Mouse (Mus musculus) neural tube, embryonic 13.5 days (tissue): ENCODE data around the gene Gm4450. TPM values are rescaled to one million over a fixed set of nuclear protein-coding genes. Genes with fewer than 3 reads are reported as not detected.
"Not testable (repeated sequence)": the region's sequence is repeated elsewhere in the genome, so short reads cannot be mapped to it uniquely, and the experiment has no call there.

ENCODE experiments used
- ATAC-seq: fragments of 200-750 bp; cut with Nextera tagmentation; 2 replicates; pipeline ENCODE4 v1.8.0; 2017; ENCODE audit warnings: low read depth, mild to moderate bottlenecking, moderate TSS enrichment, moderate library complexity
- H3K27ac ChIP-seq: fragments of 300-500 bp; sonication (generic); replicated peaks from 2 replicates; pipeline ENCODE4 v1.5.1; 2015; ENCODE audit warnings: moderate library complexity, mild to moderate bottlenecking, inconsistent platforms
- H3K27me3 ChIP-seq: fragments of 300-500 bp; sonication (generic); 2 replicates; pipeline ENCODE4 v1.6.1; 2015; ENCODE audit warnings: mild to moderate bottlenecking, inconsistent platforms
- H3K36me3 ChIP-seq: fragments of 300-500 bp; sonication (generic); 2 replicates; pipeline ENCODE4 v1.6.1; 2015; ENCODE audit warnings: mild to moderate bottlenecking, inconsistent platforms
- H3K4me1 ChIP-seq: fragments of 300-500 bp; sonication (generic); replicated peaks from 2 replicates; pipeline ENCODE4 v1.6.1; 2015; ENCODE audit warnings: inconsistent platforms
- H3K4me2 ChIP-seq: fragments of 300-500 bp; sonication (generic); 2 replicates; pipeline ENCODE4 v1.6.1; 2015; ENCODE audit warnings: inconsistent platforms, mild to moderate bottlenecking, moderate library complexity
- H3K4me3 ChIP-seq: fragments of 300-500 bp; sonication (generic); 2 replicates; pipeline ENCODE4 v1.5.1; 2015; ENCODE audit warnings: mild to moderate bottlenecking, inconsistent platforms
- H3K9ac ChIP-seq: fragments of 300-500 bp; sonication (generic); 2 replicates; pipeline ENCODE4 v1.6.1; 2015; ENCODE audit warnings: moderate library complexity, mild to moderate bottlenecking, inconsistent platforms
- H3K9me3 ChIP-seq: fragments of 300-500 bp; sonication (generic); 2 replicates; pipeline ENCODE4 v1.6.1; 2016; ENCODE audit warnings: inconsistent platforms
- WGBS: fragments of 180-500 bp; shearing (Covaris S2); methylation state at CpG from one replicate; pipeline ENCODE4 v1.1.7; 2015; 5-methylcytosine and 5-hydroxymethylcytosine counted together
- polyA plus RNA-seq: library from polyadenylated mRNA; unstranded; fragments of >200 nt; fragmentation: Nextera tagmentation; extraction: Ambion mirVana; gene quantifications from 2 replicates; pipeline ENCODE4 v1.2.1, GENCODE M21; 2015

The Gm4450 gene
- polyA plus RNA-seq, 1 experiment from 2014 or later: not detected

DNA sequence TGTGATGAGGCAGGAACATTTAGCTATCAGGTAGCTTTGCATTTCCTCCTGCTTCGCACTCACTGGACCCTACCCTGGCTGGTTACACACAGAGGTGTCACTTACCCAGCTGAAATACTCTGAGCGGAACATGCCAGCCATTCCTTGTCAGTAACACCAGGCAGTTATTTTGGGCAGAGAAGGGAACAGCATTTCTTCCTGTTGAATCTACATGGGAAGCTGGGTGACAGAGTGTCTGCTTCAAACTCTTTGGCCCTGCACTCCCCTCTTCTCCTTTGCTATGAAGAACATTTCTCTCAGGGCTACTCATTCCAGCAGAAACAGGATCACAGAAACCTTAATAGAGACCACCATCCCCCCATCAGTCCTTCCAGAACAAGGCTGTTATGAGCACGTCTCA is 42.6 kb downstream of the Gm4450 start:
- 87% methylated on average over 3 of the region's 3 CpGs for WGBS
- no peak overlapping the region for H3K27ac ChIP-seq
- H3K36me3 ChIP-seq: no peaks in the 10 kb centered on the region
- ATAC-seq: no peak
- H3K9ac ChIP-seq: no peak overlapping the region
- H3K4me3 ChIP-seq: no peak overlapping the region
- no peaks in the 10 kb centered on the region for H3K9me3 ChIP-seq
- H3K27me3 ChIP-seq: no peaks in the 10 kb centered on the region
- no peak overlapping the region for H3K4me2 ChIP-seq
- H3K4me1 ChIP-seq: peaks cover 18% of the 10 kb centered on the region

DNA sequence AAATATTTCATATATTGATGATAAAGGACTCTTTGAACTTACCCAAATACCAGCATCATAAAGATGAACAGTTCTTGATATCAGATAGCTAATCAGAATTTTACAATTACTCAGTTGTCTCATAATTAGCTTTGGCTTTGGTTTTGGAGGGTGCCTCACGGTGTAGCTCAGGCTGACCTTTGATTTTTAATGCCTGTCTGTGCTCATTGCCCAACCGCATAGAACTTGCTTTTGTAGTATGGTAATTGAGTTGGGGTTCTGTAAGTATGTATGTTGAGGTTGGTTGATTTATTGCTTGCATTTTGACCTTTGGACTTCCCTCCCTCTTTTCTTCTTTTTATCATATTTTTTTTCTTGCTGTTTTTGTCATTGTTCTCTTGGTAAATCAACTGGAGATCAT is 43.2 kb downstream of the Gm4450 start:
- Histone ChIP-seq H3K27ac (no peak overlapping the region), H3K4me3 (no peak overlapping the region), H3K9me3 (no peaks in the 10 kb centered on the region), H3K27me3 (no peaks in the 10 kb centered on the region), H3K4me1 (peaks cover 18% of the 10 kb centered on the region), H3K36me3 (no peaks in the 10 kb centered on the region), H3K4me2 (no peak overlapping the region), H3K9ac (no peak overlapping the region)
- ATAC-seq: no peak
- 46% methylated on average over 2 of the region's 2 CpGs for WGBS

DNA sequence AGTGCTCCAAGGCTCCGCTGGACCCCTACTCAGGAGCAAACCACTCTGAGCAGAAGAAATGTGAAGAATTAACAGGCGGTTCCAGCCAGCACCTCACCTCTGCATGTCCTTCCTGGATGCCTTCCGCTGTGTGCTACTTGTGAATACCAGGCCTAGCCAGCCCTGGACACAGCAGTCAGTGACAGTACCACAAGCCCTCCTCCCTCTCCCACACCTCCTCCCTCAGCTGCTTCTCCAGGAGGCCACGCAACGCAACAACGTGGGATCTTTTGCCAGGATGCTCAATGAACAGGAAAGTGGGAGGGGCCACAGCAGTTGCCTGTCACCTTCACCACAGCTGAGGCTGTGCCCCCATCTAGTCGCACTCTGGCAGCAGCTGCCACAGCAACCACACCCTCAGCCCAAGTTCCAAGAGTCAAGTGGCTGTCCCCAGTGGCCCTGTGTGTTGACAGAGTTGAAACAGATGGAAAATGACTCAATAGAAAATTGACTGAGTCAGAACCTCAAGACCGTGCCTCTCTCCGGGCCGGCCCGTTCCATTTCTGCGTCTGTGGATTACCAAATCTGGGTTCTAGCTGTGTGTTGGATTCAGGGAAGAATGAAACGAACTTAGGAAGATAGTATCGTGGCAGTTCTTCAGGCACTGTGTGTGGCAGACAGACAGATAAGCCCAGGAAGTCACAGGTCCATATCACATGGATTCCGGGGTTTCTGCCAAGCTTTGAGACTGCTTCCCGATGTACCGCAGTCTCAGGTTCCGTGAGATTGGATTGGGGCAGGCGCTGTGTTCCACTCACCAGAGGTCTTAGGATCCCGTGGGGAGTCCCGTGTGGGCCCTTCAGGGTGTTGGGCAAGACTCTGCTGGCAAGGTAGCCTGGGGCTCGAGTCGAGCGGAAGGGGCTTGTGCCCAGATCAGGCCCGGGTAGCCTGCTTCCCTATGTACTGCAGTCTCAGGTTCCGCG is 46.0 kb downstream of the Gm4450 start:
- H3K27ac ChIP-seq, H3K4me1 ChIP-seq, H3K9me3 ChIP-seq, ATAC-seq, H3K27me3 ChIP-seq, H3K4me3 ChIP-seq, H3K4me2 ChIP-seq, H3K9ac ChIP-seq, H3K36me3 ChIP-seq: not testable (repeated sequence)
- WGBS: 86% methylated on average over 16 of the region's 27 CpGs

DNA sequence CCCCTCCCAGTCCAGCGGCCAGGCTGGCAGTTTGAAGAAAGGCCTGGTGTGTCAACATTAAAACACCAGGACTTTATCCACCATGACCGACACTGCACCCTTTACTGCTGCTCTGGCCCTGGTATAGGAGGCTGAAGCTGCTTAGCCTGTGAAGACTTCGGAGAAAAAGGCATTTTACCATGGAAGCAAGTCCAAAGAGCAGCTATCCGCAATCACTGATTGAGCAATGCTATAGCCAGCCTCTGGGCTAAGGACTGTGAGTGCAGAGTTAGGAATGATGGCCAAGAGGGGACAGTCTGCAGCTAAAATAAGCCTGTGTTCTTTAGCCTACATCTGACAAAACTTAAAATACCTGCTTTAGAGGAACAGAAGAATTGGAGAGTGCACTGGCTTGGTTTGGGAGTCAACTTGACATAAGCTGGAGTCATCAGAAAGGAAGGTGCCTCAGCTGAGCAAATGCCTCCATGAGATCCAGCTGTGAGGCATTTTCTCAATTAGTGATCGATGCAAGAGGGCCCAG is 49.6 kb downstream of the Gm4450 start:
- ATAC-seq, H3K9me3 ChIP-seq, H3K36me3 ChIP-seq, H3K27ac ChIP-seq, H3K4me1 ChIP-seq, H3K4me3 ChIP-seq, H3K9ac ChIP-seq, H3K4me2 ChIP-seq, H3K27me3 ChIP-seq: not testable (repeated sequence)
- 62% methylated on average over 5 of the region's 5 CpGs for WGBS

DNA sequence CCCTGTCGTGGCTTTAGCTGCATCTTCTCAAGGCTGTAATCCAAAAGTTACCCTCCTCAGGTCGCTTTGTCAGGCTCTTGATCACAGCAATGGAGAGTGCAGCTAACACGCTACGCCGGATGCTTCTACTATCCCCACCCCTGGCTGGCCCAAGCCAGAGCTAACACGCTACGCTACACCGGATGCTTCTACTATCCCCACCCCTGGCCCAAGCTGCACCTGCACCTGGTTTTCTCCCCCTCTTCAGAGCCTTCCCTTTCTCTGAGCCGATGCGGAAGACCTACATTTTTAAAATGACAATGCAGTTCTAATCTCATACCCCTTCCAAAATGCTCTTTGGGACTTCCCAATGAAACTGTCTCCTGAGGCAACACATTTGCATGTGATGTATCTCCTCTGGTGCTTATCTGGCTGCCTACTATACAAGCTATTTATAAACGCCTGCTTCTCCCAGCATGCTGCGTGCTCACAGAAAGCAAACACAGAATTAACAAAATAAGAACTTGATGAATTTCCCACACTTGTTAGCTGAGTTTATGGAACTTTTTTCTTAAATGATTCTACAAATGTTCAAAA is 50.3 kb downstream of the Gm4450 start:
- 62% methylated on average over 12 of the region's 12 CpGs for WGBS
- ATAC-seq, H3K9ac ChIP-seq, H3K4me3 ChIP-seq, H3K4me1 ChIP-seq, H3K27ac ChIP-seq, H3K36me3 ChIP-seq, H3K27me3 ChIP-seq, H3K9me3 ChIP-seq, H3K4me2 ChIP-seq: not testable (repeated sequence)

DNA sequence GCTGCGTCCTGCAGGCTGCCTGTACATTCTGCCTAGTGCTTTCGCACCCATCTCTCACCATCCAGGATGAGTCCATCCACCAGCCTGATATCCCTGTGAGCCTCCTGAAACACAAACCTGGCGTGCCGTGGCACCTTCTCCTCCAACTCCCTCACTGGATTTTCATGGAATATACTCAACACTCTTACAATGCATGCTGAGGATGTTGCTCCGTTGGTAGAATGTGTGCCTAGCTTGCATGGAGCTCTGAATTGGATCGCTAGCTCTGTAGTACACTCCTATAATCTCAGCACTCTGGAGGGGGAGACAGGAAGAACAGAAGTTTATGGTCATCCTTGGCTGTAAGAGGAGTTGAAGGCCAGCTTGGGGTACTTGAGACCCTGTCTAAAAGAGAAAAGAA is 51.0 kb downstream of the Gm4450 start:
- H3K36me3 ChIP-seq, H3K9ac ChIP-seq, H3K4me2 ChIP-seq, H3K4me1 ChIP-seq, H3K27ac ChIP-seq, H3K4me3 ChIP-seq, H3K9me3 ChIP-seq, ATAC-seq, H3K27me3 ChIP-seq: not testable (repeated sequence)
- 88% methylated on average over 6 of the region's 6 CpGs for WGBS

DNA sequence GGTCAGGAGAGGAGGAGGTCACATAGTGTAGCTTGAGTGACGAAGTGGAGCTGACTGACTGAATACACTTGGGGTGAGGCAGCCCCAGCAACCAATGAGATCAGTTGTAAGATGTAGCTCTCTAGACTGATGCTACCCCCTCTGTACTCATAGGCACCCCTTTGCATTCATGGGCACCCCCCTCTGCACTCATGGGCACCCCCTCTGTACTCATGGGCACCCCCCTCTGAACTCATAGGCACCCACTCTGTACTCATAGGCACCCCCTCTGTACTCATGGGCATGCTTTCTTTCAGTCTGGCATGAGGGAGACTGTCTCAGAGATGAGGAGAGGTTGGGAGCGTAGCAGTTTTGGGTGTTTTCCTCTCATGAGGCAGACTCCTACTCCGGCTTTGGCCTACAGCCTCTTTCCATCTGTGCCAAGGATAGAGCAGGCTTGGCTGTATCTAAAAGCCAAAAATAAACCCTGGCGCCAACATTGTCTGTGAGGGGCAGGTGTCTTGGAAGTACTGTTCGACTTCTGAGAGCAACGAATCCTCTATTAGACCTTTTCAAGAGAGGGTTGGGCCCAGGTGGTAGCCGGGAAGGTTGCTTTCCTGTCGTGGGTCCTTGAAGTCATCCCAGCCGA is 52.5 kb downstream of the Gm4450 start:
- not testable (repeated sequence) for H3K4me1 ChIP-seq, H3K9ac ChIP-seq, H3K9me3 ChIP-seq, H3K27me3 ChIP-seq, ATAC-seq, H3K36me3 ChIP-seq, H3K4me2 ChIP-seq, H3K4me3 ChIP-seq, H3K27ac ChIP-seq
- WGBS: 94% methylated on average over 9 of the region's 9 CpGs

Other genes starting within 250 kb of the Gm4450 start
- not detected in 2 replicates for gene Reg4, start 235.0 kb downstream of the Gm4450 start, polyA plus RNA-seq
- 9.9 and 16.3 TPM in 2 replicates for gene Hmgcs2, start 176.7 kb downstream of the Gm4450 start, polyA plus RNA-seq
- 166 and 171 TPM in 2 replicates for gene Phgdh, start 117.1 kb downstream of the Gm4450 start, polyA plus RNA-seq
- gene Zfp697, start 74.7 kb downstream of the Gm4450 start, polyA plus RNA-seq: 12.9 and 14.9 TPM in 2 replicates
- not detected in 2 replicates for gene Hsd3b4, start 53.4 kb upstream of the Gm4450 start, polyA plus RNA-seq
- not detected in 2 replicates for gene Gm10681, start 131.7 kb upstream of the Gm4450 start, polyA plus RNA-seq
- not detected in 2 replicates for gene Hsd3b5, start 173.1 kb upstream of the Gm4450 start, polyA plus RNA-seq